Mouse (Mus musculus) spleen, embryonic (tissue): Measurements from ENCODE around the gene Nudt15.

Experiments used
- CTCF ChIA-PET: fragments of 350-600 bp; sonication (Branson Sonifier 250); formaldehyde crosslinking; loops from one replicate; lab custom pipeline; 2022; lab: Charles Lee

Nudt15 gene

GRCm38 (mm10) chr14:73508630-73509395 lies 39.2 kb downstream of the Nudt15 start:
- CTCF ChIA-PET = no interaction called here

- CTCF ChIA-PET = no interaction called here
These were observed 40.2 kb downstream of the Nudt15 start for GRCm38 (mm10) chr14:73507702-73508376.

- CTCF ChIA-PET = no interaction called here
These were observed 40.8 kb downstream of the Nudt15 start for GRCm38 (mm10) chr14:73507200-73507599.

GRCm38 (mm10) chr14:73506283-73506682 lies 41.8 kb downstream of the Nudt15 start:
- CTCF ChIA-PET = no interaction called here

- CTCF ChIA-PET = no interaction called here
These were observed 44.7 kb downstream of the Nudt15 start for GRCm38 (mm10) chr14:73503237-73503933.

GRCm38 (mm10) chr14:73502591-73503184 lies 45.4 kb downstream of the Nudt15 start:
- CTCF ChIA-PET = interaction anchor here (0.7 kb wide), 1 partner anchor 744 kb away, joined by 4 read pairs; no protein-coding TSS in a partner anchor

- CTCF ChIA-PET = interaction anchor here (0.8 kb wide), 1 partner anchor 100 kb away, joined by 3 read pairs; no protein-coding TSS in a partner anchor
These were observed 46.3 kb downstream of the Nudt15 start for GRCm38 (mm10) chr14:73501721-73502120.

GRCm38 (mm10) chr14:73501283-73501682 lies 46.8 kb downstream of the Nudt15 start:
- CTCF ChIA-PET = interaction anchor here (0.8 kb wide), 1 partner anchor 99 kb away, joined by 3 read pairs; no protein-coding TSS in a partner anchor

GRCm38 (mm10) chr14:73495753-73496152 lies 52.3 kb downstream of the Nudt15 start:
- CTCF ChIA-PET = no interaction called here

GRCm38 (mm10) chr14:73494122-73494521 lies 53.9 kb downstream of the Nudt15 start:
- CTCF ChIA-PET = no interaction called here

- CTCF ChIA-PET = no interaction called here
These were observed 54.7 kb downstream of the Nudt15 start for GRCm38 (mm10) chr14:73493356-73493755.

- CTCF ChIA-PET = no interaction called here
These were observed 61.4 kb downstream of the Nudt15 start for GRCm38 (mm10) chr14:73486641-73487040.

- CTCF ChIA-PET = interaction anchor here (0.6 to 0.7 kb wide), 2 partner anchors 134 to 1334 kb away, joined by 3 to 9 read pairs; no protein-coding TSS in a partner anchor
These were observed 63.5 kb downstream of the Nudt15 start for GRCm38 (mm10) chr14:73484366-73485110.

- CTCF ChIA-PET = interaction anchor here (0.6 kb wide), 1 partner anchor 1335 kb away, joined by 9 read pairs; no protein-coding TSS in a partner anchor
These were observed 64.4 kb downstream of the Nudt15 start for GRCm38 (mm10) chr14:73483516-73484229.

- CTCF ChIA-PET = no interaction called here
These were observed 68.3 kb downstream of the Nudt15 start for GRCm38 (mm10) chr14:73479771-73480170.

- CTCF ChIA-PET = no interaction called here
These were observed 69.7 kb downstream of the Nudt15 start for GRCm38 (mm10) chr14:73478321-73478720.

- CTCF ChIA-PET = no interaction called here
These were observed 71.0 kb downstream of the Nudt15 start for GRCm38 (mm10) chr14:73477077-73477476.

GRCm38 (mm10) chr14:73476361-73476934 lies 71.6 kb downstream of the Nudt15 start:
- CTCF ChIA-PET = no interaction called here

- CTCF ChIA-PET = no interaction called here
These were observed 72.5 kb downstream of the Nudt15 start for GRCm38 (mm10) chr14:73475506-73475905.

GRCm38 (mm10) chr14:73474636-73475093 lies 73.4 kb downstream of the Nudt15 start:
- CTCF ChIA-PET = no interaction called here
